Mouse (Mus musculus) testis, adult 2 months (tissue): ENCODE measurements around the gene 9430038I01Rik.

Experiments used
- CTCF ChIP-seq: fragments of 200-500 bp; IDR thresholded peaks from 2 replicates; pipeline ENCODE4 v1.5.1; 2012; ENCODE audit warnings: low read depth, mild to moderate bottlenecking, inconsistent platforms, low read length, moderate library complexity; ENCODE audit not compliant: control insufficient read depth, insufficient read depth, insufficient replicate concordance
- POLR2A ChIP-seq: fragments of 200-500 bp; IDR thresholded peaks from 2 replicates; pipeline ENCODE4 v1.6.1; 2012; ENCODE audit warnings: low read depth, mild to moderate bottlenecking, inconsistent platforms, low read length, moderate library complexity; ENCODE audit not compliant: control insufficient read depth

- no peak for TF ChIP-seq POLR2A
- no peak for TF ChIP-seq CTCF
Measured at GRCm38 (mm10) chr7:137374996-137375395, 35.6 kb downstream of the 9430038I01Rik start.
